Mouse (Mus musculus): ENCODE measurements around the gene Emilin2.

DNA sequence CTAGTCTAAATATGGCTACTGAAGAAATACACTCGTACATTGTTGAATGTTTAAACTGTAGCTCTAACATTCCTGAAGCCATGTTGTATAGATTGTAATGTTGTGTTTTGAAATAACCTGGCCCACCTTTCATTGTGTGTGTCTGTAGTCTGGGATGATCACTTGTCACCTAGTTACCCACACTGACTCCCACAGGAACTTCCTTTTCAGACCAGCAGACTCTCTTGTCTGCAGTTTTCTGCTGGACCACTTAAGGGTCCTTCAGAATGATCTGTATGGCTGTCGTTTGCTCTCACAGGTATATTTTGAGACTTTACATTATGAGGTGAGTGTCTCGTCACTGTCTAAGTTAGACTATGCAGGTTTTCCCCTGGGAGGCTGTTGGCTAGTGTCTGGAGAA lies 101.8 kb downstream of the Emilin2 start:
- TF ChIP-seq MYOD1 (IDR thresholded peaks at IDR 0.05; ENCODE audit: control insufficient read depth in 1 of 3, insufficient read length in 2 of 3, low read depth in 2 of 3) = no peak
- TF ChIP-seq POLR2A (IDR thresholded peaks at IDR 0.05; ENCODE audit: insufficient read length, low read depth) = no peak
- TF ChIP-seq MAX (IDR thresholded peaks at IDR 0.05; ENCODE audit: low read depth) = no peak
- TF ChIP-seq POLR2AphosphoS2 (IDR thresholded peaks at IDR 0.05; ENCODE audit: insufficient read length, low read depth) = no peak
- TF ChIP-seq TCF3 (IDR thresholded peaks at IDR 0.05; ENCODE audit: insufficient read length, low read depth) = no peak
- TF ChIP-seq TCF12 (IDR thresholded peaks at IDR 0.05; ENCODE audit: insufficient read depth, poor library complexity, severe bottlenecking) = no peak
- no peak for TF ChIP-seq SRF (IDR thresholded peaks at IDR 0.05; ENCODE audit: control insufficient read depth, insufficient read length, low read depth)
- TF ChIP-seq E2F4 (IDR thresholded peaks at IDR 0.05; ENCODE audit: insufficient read depth) = no peak
- TF ChIP-seq USF1 (IDR thresholded peaks at IDR 0.05; ENCODE audit: low read depth) = no peak
- no peak for TF ChIP-seq MYOG (IDR thresholded peaks at IDR 0.05; ENCODE audit: control insufficient read depth in 1 of 3, insufficient read depth in 1 of 3, insufficient read length in 2 of 3, low read depth in 2 of 3)
- TF ChIP-seq CEBPB (IDR thresholded peaks at IDR 0.05; ENCODE audit: insufficient read depth, poor library complexity, severe bottlenecking) = no peak
- no peak for TF ChIP-seq REST (IDR thresholded peaks at IDR 0.05; ENCODE audit: insufficient read depth, insufficient read length)
